ENCODE assay signal across 39 mouse cellular contexts in genomic region chr10:96090388-96090787, GRCm38 (mm10). TPM values are rescaled to one million over a fixed set of nuclear protein-coding genes. Genes with fewer than 3 reads are reported as not detected.
DNase-seq lines count a peak whose midpoint lies in the region; ATAC-seq and TF ChIP-seq lines count a peak whose summit lies in the region.
"Had no signal": no experiment of that assay in that cellular context is flagged by ENCODE, and none has a peak within 500 bp of the region (broad histone marks: within the 10 kb centered on the region; RNA-seq: fewer than 3 reads in every experiment).

No protein-coding gene starts in this region.

- H3K27ac ChIP-seq in cerebellum, adult 2 months (ENCODE audit: insufficient read depth, low read length): no peak overlapping the region
- H3K27ac ChIP-seq: embryonic facial prominence, embryonic 15.5 days; forebrain, embryonic 12.5 days; heart, embryonic 10.5 days; hindbrain, embryonic 15.5 days; intestine, embryonic 15.5 days; left cerebral cortex, adult 2 months; liver, embryonic 12.5 days; midbrain, embryonic 12.5 days; stomach, embryonic 15.5 days had no signal

- H3K4me3 ChIP-seq in cerebellum, adult 2 months (replicated peaks; ENCODE audit: insufficient read depth, low read depth, low read length): no peak overlapping the region
- H3K4me3 ChIP-seq: embryonic facial prominence, embryonic 15.5 days; forebrain, embryonic 12.5 days; heart, embryonic 10.5 days; hindbrain, embryonic 15.5 days; intestine, embryonic 15.5 days; layer of hippocampus, adult 2 months; left cerebral cortex, adult 2 months; liver, embryonic 12.5 days; megakaryocyte, embryonic 14.5 days; midbrain, embryonic 12.5 days; stomach, embryonic 15.5 days had no signal

- H3K27me3 ChIP-seq in cerebellum, adult 2 months (ENCODE audit: control insufficient read depth, insufficient read depth, low read length): no peaks in the 10 kb centered on the region
- H3K27me3 ChIP-seq: embryonic facial prominence, embryonic 15.5 days; hindbrain, embryonic 15.5 days; intestine, embryonic 15.5 days; liver, embryonic 12.5 days; megakaryocyte, embryonic 14.5 days; midbrain, embryonic 12.5 days; stomach, embryonic 15.5 days had no signal

- TF ChIP-seq CTCF in cerebellum, adult 2 months (IDR thresholded peaks at IDR 0.05; ENCODE audit: borderline replicate concordance, insufficient read depth, low read depth, low read length): no peak

- 0 out of 2 replicates have a peak, but pooled peaks have one; percentile 67 for ATAC-seq in cerebellum, adult (ENCODE audit: insufficient number of reproducible peaks, low FRiP score, low TSS enrichment)
- no peak for ATAC-seq in megakaryocyte, adult 5-6 weeks (ENCODE audit: poor library complexity, severe bottlenecking)
- ATAC-seq: CD4-positive, CD25-positive, alpha-beta regulatory T cell, adult 4 months; forebrain, postnatal 0 days; intestine, embryonic 15.5 days; liver, embryonic 12.5 days; liver, postnatal 0 days had no signal

- WGBS in cerebellum, adult 2 months: 18% methylated on average over 3 of the region's 3 CpGs

- TF ChIP-seq POLR2A in cerebellum, adult 2 months (IDR thresholded peaks at IDR 0.05; ENCODE audit: borderline replicate concordance, insufficient read depth, low read length): no peak

- DNase-seq in left cerebral cortex, postnatal 4 days: peak; percentile 91
- no peak for DNase-seq in left cerebral cortex, postnatal 14 days (ENCODE audit: low spot score in 2 of 2)
- peak; percentile 75 to 83 for DNase-seq in cerebellum, adult 2 months
- peak; percentile 86 to 91 for DNase-seq in cerebellum, postnatal 14 days
- DNase-seq in adrenal gland, postnatal 4 days (ENCODE audit: low spot score in 2 of 2): no peak
- DNase-seq in ovary, postnatal 36 days (ENCODE audit: low spot score): no peak
- DNase-seq: forebrain, postnatal 0 days; gastrocnemius, postnatal 14 days; heart, postnatal 4 days; kidney, adult 2 months; kidney, postnatal 36 days; liver, postnatal 0 days; lung, postnatal 36 days; right cerebral cortex, postnatal 14 days had no signal

- intact Hi-C loops in left cerebral cortex, postnatal 4 days (cut with DNase I): no loop called here
- intact Hi-C loops in left cerebral cortex, postnatal 14 days (cut with DNase I): no loop called here

- H3K4me1 ChIP-seq in cerebellum, adult 2 months (ENCODE audit: control insufficient read depth, insufficient read depth, low read length): no peaks in the 10 kb centered on the region
- H3K4me1 ChIP-seq: embryonic facial prominence, embryonic 15.5 days; forebrain, embryonic 12.5 days; heart, embryonic 10.5 days; intestine, embryonic 15.5 days; liver, embryonic 12.5 days; midbrain, embryonic 12.5 days; stomach, embryonic 15.5 days had no signal

RNA-seq across cellular contexts. Expression of gene Gm5426, which starts 46.0 kb away (rescaled TPM):
- not detected for total RNA-seq in left cerebral cortex, postnatal 4 days (2021)
- not detected for total RNA-seq in left cerebral cortex, postnatal 14 days (2021)
- not detected in 2 replicates for polyA plus RNA-seq in cerebellum, adult 2 months (2012; rRNA removed)
- total RNA-seq in megakaryocyte, adult 5-6 weeks (2015): not detected in 2 replicates
- not detected in 2 replicates for total RNA-seq in megakaryocyte, adult 5-6 weeks (2017)
- total RNA-seq in adrenal gland, postnatal 4 days (2021): not detected
- total RNA-seq: adrenal gland, adult 18-20 months; forebrain, postnatal 0 days; gastrocnemius, postnatal 14 days; granulocyte monocyte progenitor cell, adult 5-6 weeks; heart, postnatal 4 days; layer of hippocampus, adult 2 months; layer of hippocampus, postnatal 14 days; left cerebral cortex, adult 2 months; left cerebral cortex, postnatal 36 days; monocyte, adult 5-6 weeks had no signal
- polyA plus RNA-seq: CD4-positive, CD25-positive, alpha-beta regulatory T cell, adult 4 months; cortical plate, adult 2 months; embryonic facial prominence, embryonic 15.5 days; forebrain, embryonic 12.5 days; forebrain, postnatal 0 days; heart, embryonic 10.5 days; heart, embryonic 16.5 days; hindbrain, embryonic 15.5 days; intestine, embryonic 15.5 days; kidney, adult 2 months; kidney, embryonic 16.5 days; limb, embryonic 14.5 days; liver, embryonic 12.5 days; liver, postnatal 0 days; lung, embryonic 16.5 days; midbrain, embryonic 12.5 days; neural tube, embryonic 14.5 days; stomach, embryonic 15.5 days had no signal

Comparison
In these comparisons a context has a peak if more than half of its experiments do, and no peak if none do; other contexts are left out.
1. DNase-seq: peak in left cerebral cortex, postnatal 4 days (single experiment), cerebellum, adult 2 months (2 of 2) and cerebellum, postnatal 14 days (2 of 2); none in left cerebral cortex, postnatal 14 days (0 of 2), adrenal gland, postnatal 4 days (0 of 2) and ovary, postnatal 36 days (single experiment).